Mouse (Mus musculus): Measurements from ENCODE around the gene Ctnnbl1. TPM values are rescaled to one million over a fixed set of nuclear protein-coding genes. Genes with fewer than 3 reads are reported as not detected.

Ctnnbl1 gene
- total RNA-seq, 2 experiments from 2014 or later: 20.0 to 35.9 TPM

DNA sequence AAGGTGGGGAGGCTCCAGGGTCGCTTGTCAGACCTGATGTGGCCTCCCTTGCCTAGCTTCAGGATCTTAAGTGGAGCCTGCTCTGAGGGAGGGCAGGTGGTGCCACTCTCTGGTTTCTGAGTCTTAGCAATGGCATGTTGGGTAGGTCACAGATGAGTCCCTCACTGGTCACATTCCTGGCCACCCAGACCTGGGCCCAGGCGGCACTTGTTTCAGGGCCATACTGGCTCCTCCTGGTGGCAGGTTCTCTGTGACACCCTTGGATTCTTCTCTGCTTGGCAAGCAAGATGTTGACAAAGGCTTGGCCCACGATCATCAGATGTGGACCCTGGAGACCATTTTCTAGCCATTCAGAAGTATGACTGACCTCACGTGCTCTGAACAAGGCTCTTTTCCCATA is 195.5 kb downstream of the Ctnnbl1 start:
- ATAC-seq (ENCODE audit: poor library complexity, severe bottlenecking): no peak

- no peak for ATAC-seq (ENCODE audit: poor library complexity, severe bottlenecking)
Observed at GRCm38 (mm10) chr2:157935444-157936171, 198.4 kb downstream of the Ctnnbl1 start.

DNA sequence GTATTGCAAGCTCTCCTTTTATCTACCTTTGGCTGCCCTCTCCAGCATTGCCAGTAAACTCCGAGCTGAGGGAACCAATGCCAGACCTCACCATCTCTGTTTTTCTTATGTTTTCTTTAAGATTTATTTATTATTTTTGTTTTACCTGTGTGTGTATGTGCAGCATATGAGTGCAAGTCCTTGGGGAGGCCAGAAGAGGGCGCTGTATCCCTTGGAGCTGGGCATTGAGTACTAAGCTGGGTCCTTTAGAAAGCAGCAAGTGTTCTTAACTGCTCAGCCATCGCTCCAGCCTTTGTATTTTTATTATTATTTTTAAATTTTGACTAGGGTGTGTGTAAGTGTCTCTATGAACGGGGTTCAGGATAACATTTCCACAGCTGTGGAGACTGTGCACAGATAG is 199.5 kb downstream of the Ctnnbl1 start:
- ATAC-seq (ENCODE audit: poor library complexity, severe bottlenecking): no peak

DNA sequence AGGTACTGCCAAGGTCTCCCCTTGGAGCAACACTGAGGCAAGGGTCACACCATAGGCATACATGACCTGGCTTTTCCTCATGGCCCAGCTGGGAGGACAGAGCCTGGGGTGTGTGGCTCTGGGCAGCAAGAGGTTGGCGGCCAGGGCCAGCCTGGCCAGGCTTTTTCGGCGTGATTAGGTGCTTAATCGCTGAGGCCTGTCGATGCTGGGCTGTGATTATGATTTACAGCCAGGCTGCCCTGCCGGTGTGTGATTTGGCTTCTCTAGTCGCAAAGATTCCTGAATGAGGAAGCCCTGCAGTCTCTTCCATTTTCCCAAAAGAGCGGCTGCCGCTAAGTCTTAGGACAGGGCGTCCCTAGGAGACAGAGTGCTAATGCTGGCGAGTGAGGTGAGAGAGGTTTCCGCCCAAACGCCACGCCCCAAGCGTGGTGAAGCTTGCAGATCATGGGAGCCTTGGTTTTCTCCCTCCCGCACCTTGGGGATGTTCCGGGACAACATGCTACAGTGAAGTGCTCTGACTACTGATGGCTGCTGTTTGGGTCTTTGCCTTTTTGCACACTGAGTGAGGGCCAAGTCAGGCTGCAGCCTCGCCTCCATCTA is 203.5 kb downstream of the Ctnnbl1 start:
- no peak for ATAC-seq (ENCODE audit: poor library complexity, severe bottlenecking)

Other genes starting within 250 kb of the Ctnnbl1 start
- not detected in 2 replicates for gene Nnat, start 177.3 kb upstream of the Ctnnbl1 start, total RNA-seq (2015)
- gene Nnat, start 177.3 kb upstream of the Ctnnbl1 start, total RNA-seq (2017): not detected in 2 replicates
- gene Blcap, start 166.1 kb upstream of the Ctnnbl1 start, total RNA-seq (2015): 10.2 and 13.5 TPM in 2 replicates
- gene Blcap, start 166.1 kb upstream of the Ctnnbl1 start, total RNA-seq (2017): 7.8 and 19.2 TPM in 2 replicates
- gene Vstm2l, start 177.3 kb downstream of the Ctnnbl1 start, total RNA-seq (2015): not detected in 2 replicates
- not detected in 2 replicates for gene Vstm2l, start 177.3 kb downstream of the Ctnnbl1 start, total RNA-seq (2017)

All from megakaryocyte, adult 5-6 weeks (primary cell).